In the genomic region with DNA sequence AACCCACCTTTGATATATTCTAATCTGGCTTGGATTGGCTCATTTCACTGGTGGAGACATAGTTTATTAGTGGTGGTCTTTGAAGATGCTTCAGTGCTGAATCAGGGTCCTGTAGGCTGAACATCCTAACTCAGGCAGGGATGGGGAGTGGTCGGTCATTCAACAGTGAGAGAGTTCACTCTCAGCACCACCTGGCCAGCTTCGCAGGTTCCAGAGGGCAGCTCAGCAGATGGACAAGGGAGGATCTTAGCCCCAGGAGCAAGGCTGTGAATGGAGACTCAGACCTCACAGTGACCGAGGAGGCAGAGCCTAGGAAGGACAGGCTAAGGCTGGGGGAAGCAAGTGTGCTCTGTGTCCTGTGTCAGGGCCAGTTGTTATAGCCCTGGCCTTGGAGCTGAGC, we compare ENCODE assay signal across 18 mouse cellular contexts. TPM values are rescaled to one million over a fixed set of nuclear protein-coding genes. Genes with fewer than 3 reads are reported as not detected.
"Had no signal": no experiment of that assay in that cellular context is flagged by ENCODE, and none has a peak within 500 bp of the region (broad histone marks: within the 10 kb centered on the region; RNA-seq: fewer than 3 reads in every experiment).

No protein-coding gene starts in this region.

- DNase-seq: kidney, adult 2 months; kidney, postnatal 36 days; lung, postnatal 10 days; lung, postnatal 4 days; right cerebral cortex, postnatal 25 days; thymus, postnatal 4 days had no signal

- H3K9ac ChIP-seq: limb, embryonic 15.5 days; liver, embryonic 12.5 days; lung, embryonic 14.5 days; midbrain, embryonic 13.5 days had no signal

- ATAC-seq: liver, embryonic 12.5 days had no signal

- H3K36me3 ChIP-seq: limb, embryonic 15.5 days; liver, embryonic 12.5 days; midbrain, embryonic 13.5 days had no signal

- H3K4me2 ChIP-seq: limb, embryonic 15.5 days; liver, embryonic 12.5 days; lung, embryonic 14.5 days; midbrain, embryonic 13.5 days had no signal

- H3K4me1 ChIP-seq: liver, embryonic 12.5 days; megakaryocyte, embryonic 14.5 days had no signal

- H3K27ac ChIP-seq: kidney, postnatal 0 days; limb, embryonic 15.5 days; liver, embryonic 12.5 days; midbrain, embryonic 13.5 days had no signal

- H3K9me3 ChIP-seq: limb, embryonic 15.5 days; liver, embryonic 12.5 days; midbrain, embryonic 13.5 days had no signal

- H3K4me3 ChIP-seq: limb, embryonic 15.5 days; liver, embryonic 12.5 days; megakaryocyte, embryonic 14.5 days; midbrain, embryonic 13.5 days had no signal

- H3K27me3 ChIP-seq: limb, embryonic 15.5 days; liver, embryonic 12.5 days; midbrain, embryonic 13.5 days had no signal

RNA-seq across cellular contexts. Expression of a gene that starts 53.5 kb away (rescaled TPM):
- polyA plus RNA-seq: kidney, adult 2 months; kidney, postnatal 0 days; limb, embryonic 11.5 days; limb, embryonic 15.5 days; liver, embryonic 12.5 days; liver, embryonic 16.5 days; lung, embryonic 14.5 days; midbrain, embryonic 13.5 days; midbrain, postnatal 0 days; neural tube, embryonic 14.5 days; small intestine, adult 2 months; stomach, embryonic 16.5 days had no signal
